Mouse (Mus musculus): ENCODE measurements at regions not wholly inside any gene's neighbourhood (a gene's known extent, or its start where the extent isn't known, plus 50 kb on each side); places are given as distances from the start of the nearest gene placed in this dataset.

- no peak for DNase-seq
Measured at GRCm38 (mm10) chr15:25305801-25306200, 107.8 kb downstream of the Basp1 start.

- no peak for DNase-seq
Measured at GRCm38 (mm10) chr15:25303379-25303778, 110.2 kb downstream of the Basp1 start.

DNA sequence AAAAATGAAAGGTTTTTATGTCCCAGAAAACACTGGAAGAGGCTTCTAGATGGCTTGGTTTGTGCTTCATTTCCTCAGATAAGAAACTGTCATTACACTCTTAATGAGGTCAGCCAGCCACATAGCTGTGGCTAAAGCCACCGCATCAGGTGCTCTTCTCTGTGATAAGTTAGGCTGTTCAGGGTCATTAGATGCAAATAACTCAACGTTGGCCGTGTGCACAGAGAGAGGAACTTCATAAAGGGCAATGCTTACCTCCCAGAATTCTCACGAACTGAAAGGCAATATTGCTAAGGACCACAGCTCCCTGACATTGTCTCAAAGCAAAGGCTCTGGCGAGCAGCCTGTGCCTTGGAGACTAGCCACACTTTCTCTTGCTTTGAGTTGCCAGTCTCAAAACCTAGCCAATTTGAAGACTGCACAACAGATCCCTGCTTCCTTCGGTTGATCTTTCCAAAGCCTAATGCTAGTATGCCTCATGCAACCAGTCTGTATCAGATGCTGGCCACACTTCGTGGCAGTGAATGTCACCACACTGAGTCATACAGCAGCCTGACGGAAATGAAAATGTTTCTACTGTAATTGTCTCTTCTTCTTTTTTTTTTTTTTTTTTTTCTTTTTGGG is 110.8 kb downstream of the Basp1 start:
- DNase-seq = no peak

- no peak for DNase-seq
Measured at GRCm38 (mm10) chr15:25301810-25302209, 111.8 kb downstream of the Basp1 start.

DNA sequence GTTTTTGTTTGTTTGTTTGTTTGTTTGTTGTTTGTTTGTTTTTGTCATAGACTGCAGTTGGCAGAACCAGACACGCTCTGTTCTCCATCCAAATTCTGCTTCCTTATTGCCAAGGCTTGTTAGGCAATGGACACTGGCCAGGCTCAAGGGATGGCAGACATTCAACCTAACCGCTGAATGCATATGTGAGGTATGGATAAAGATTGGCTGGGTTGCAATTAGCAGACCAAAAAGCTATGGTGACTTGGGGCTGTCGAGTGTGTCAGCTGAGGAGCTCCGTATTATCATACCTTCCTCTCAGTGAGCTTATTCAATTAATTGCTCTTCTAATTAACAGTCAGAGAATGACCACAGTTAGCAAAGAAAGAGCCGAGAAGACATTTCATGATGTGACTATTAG is 116.3 kb downstream of the Basp1 start:
- no peak for DNase-seq

DNA sequence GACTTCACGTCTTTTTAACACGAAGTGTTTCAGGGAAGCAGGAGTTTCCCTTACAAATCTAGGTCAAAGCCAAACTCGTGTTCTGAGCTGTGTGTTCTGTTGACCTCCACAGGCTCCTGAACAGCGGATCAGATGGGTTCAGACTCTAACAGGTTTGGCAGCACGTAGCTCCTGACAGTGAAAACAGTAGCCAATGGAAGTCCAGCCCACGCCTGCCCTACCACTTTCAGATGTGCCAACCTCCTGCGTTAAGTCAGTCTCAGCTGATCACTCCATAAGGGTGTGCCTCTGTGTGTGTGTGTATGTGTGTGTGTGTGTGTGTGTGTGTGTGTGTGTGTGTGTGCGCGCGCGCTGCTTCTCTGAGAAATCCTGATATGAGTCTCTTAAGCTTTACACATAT is 116.8 kb downstream of the Basp1 start:
- DNase-seq = no peak

DNA sequence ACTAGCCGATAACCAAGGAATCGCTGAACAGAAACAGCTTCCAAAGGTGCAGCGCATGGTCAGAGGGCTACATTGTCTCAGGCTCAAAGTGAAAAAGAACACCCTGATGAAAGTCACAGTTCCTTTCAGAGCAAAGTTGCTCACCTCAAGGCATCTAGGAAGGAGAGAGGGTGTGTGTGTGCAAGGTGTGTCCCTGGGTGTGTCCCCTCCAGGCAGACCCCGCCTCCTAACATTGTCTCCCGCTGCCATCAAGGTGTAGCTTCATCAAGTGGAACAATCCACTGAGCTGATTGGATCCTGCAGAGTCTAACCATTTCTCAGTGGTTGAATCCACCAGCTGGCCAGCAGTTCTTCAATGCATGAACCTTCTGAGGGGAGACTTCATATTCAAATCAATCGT is 117.8 kb downstream of the Basp1 start:
- no peak for DNase-seq

GRCm38 (mm10) chr15:25291231-25291691 is 122.3 kb downstream of the Basp1 start:
- no peak for DNase-seq

- DNase-seq = no peak
Measured at GRCm38 (mm10) chr15:25287850-25288249, 125.7 kb downstream of the Basp1 start.

- no peak for DNase-seq
Measured at GRCm38 (mm10) chr15:25284354-25285199, 129.0 kb downstream of the Basp1 start.

DNA sequence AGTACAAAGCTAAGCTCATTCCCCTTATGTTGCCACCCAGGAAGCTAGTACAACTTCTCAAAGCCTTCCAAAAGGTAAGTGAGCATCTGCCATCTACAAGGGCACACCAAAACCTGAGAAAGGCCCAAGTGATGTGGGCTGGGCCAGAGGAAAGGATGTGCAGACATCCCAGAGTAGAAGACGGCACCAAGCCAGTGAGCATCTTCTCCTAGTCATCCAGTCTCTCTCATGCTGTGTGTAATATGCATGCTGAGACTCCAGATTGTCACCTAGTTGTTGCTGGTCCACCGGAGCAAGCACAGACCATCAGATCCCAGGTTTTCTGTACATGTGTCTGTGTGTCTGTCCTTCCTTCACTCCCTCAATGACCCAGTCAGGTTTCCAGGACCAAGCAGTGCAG is 129.9 kb downstream of the Basp1 start:
- no peak for DNase-seq

GRCm38 (mm10) chr15:25282346-25282745 is 131.2 kb downstream of the Basp1 start:
- no peak for DNase-seq

DNA sequence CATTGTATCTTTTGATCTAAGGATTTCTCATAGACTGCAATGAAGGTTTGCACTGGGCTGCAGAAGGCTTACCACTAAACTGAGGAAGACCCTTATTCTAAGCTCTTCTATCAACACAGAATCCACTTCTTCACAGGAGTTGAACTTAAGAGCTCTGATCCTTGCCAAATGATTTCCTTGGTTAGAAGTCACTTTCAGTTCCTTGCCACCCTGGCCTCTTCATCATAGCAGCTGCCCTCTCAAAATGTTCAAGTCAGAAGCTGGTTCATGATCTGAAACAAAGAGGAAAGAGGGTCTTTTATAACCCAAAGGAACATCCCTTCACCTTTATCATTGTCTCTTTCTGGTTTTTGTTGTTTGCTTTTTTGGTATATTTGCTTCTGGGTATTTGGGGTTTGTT is 131.6 kb downstream of the Basp1 start:
- DNase-seq = no peak

- no peak for DNase-seq
Measured at GRCm38 (mm10) chr15:25278317-25279156, 135.0 kb downstream of the Basp1 start.

DNA sequence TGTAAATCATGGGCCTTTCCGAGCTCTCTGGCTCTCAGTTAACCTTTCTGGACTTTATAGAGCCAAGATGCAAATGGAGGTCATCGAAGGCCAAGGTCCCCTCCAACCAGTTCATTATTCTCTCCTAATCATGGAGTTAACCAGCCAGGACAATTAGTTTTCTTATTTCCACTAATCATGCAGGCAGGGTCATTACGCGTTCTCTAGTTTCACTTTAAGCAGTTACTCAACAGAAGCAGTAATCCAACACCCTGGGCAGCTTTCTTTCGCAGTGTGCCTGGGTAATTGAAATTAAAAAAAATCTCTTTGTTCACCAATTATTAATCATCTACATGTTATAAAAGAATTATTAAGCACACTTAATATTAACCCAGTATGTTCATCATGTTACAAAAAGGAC is 137.3 kb downstream of the Basp1 start:
- no peak for DNase-seq

- DNase-seq = no peak
Measured at GRCm38 (mm10) chr15:25271886-25272285, 141.7 kb downstream of the Basp1 start.

GRCm38 (mm10) chr15:25270349-25270748 is 143.2 kb downstream of the Basp1 start:
- DNase-seq = no peak

DNA sequence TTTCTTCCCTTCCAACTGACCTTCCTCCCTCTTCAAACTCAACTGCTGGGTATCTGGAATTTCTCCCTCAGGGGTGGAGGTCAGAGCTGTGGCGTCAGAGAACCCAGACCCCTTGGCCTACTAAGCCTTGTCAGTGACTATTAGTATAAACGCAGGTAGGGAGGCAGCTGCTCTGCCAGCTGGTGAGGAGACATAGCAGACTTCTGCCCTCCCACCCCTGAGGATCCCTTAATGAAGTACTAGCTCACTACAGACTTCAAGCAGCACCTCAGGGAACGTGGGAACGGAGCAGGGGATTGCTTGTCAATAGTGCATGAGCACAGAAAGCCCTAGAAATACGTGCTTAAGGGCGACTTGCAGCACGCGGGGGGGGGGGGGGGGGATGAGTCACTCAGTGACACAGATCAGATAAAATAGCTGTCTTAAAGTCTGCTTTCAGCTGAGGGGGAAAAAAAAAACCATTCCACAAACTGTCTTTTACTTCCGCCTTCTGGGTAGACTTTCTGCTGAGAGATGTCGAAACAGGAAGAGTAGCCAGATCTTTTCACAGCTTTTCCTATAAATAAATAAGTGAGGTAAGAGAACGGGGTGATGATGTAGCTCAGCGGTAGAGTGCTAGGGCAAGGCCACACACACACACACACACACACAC is 144.1 kb downstream of the Basp1 start:
- DNase-seq = no peak

GRCm38 (mm10) chr15:25268436-25268835 is 145.1 kb downstream of the Basp1 start:
- no peak for DNase-seq

- DNase-seq = no peak
Measured at GRCm38 (mm10) chr15:25267509-25267908, 146.1 kb downstream of the Basp1 start.

GRCm38 (mm10) chr15:25252648-25253567 is 160.7 kb downstream of the Basp1 start:
- DNase-seq = no peak

DNA sequence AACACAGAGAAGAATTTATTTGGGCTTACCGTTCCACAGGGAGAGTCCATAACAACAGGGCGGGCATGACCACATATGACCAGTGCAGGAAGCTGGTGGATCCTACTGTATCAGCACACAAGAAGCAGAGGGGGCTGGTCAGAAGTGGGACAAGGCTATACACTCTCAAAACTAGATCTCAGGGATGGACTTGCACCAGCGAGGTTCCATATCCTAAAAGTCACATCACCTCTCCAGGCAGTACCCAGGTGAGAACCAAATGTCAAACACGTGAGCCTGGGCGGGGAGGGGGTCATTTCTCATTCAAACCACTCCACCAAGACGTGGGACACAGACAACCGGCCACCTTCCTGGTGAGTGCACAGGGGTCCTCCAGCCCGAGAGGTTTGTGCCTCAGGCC is 167.9 kb downstream of the Basp1 start:
- DNase-seq = no peak
